Mouse (Mus musculus) ES-E14 (cell line): Measurements from ENCODE around the gene Crybg3.

ENCODE experiments used
- CHD2 ChIP-seq: IDR thresholded peaks from 2 replicates; pipeline ENCODE4 v1.6.1; 2014; ENCODE audit warnings: mild to moderate bottlenecking, low read depth, low read length, inconsistent platforms
- ZNF384 ChIP-seq: IDR thresholded peaks from 2 replicates; pipeline ENCODE4 v1.6.1; 2012; ENCODE audit warnings: low read depth, low read length, inconsistent platforms

DNA sequence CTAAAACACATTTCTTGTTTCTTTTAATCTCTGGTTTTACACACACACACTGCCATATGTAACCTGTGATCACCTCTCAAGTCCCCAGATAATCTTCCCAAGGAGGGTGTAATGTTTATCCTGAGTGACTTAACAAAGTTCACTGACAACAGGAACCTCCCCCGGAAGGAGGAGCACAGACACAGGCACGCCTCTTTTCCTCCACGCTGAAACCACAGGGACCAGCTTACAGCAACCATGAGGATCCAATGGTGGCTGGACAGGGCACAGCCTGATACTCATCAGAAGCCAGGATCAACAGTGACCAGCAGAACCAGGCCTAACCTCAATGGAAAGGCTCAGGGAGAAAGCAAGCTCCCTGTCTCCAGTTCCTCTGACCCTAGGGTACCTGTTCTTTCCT, 68.2 kb downstream of the Crybg3 start:
- TF ChIP-seq CHD2, result no peak
- no peak for TF ChIP-seq ZNF384
